Mouse (Mus musculus): ENCODE measurements around the gene Lima1.

DNA sequence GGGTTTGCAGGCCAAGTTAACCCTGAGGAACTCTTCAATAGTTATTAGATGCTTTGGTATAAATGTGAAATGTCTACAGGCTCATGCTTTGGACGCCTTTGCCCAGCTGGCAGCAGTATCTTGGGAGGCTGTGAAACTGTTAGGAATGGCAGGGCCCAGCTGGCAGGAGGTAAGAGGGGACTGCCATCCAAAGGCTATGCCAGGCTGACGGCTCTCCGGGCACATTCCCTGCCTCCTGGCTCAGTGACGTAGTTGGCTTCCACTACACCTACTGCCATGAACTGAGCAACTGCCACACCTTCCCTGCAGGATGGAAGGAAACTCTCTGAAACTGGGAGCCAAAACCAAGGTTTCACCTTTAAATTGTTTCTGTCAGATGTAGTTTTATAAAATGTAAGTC, 135.0 kb downstream of the Lima1 start:
- TF ChIP-seq POLR2A (IDR thresholded peaks at IDR 0.05; ENCODE audit: borderline replicate concordance, extremely low read depth, low read depth, low read length) (no peak), CTCF (IDR thresholded peaks at IDR 0.05; ENCODE audit: insufficient read depth, low read length) (no peak)
